Mouse (Mus musculus): ENCODE results near the gene Ttc29. TPM values are rescaled to one million over a fixed set of nuclear protein-coding genes. Genes with fewer than 3 reads are reported as not detected.

Ttc29 gene
- total RNA-seq, 2 experiments from 2014 or later: not detected

DNA sequence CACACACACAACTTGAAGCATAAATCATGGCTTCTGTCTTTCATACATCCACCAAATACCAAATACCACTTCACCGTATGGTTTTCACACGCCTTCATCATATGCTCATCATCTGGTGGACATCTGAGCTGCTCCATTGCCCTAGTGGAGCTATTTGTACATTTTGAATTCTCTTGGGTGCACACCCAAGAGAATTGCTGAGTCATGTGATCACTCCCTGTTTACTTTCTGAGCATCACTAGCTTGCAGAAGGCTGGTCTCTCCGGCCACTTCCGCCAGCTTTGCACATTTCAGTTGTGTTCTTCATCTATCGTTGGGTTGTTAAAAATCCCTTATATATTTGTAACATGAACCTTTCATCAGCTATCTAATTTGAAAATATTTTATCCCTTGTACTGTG is 65.5 kb downstream of the Ttc29 start:
- no peak for DNase-seq (ENCODE audit: low spot score)

- DNase-seq (ENCODE audit: low spot score): no peak
These were observed 71.7 kb downstream of the Ttc29 start for GRCm38 (mm10) chr8:78284805-78285204.

GRCm38 (mm10) chr8:78285366-78285765 is 72.3 kb downstream of the Ttc29 start:
- DNase-seq (ENCODE audit: low spot score): no peak

- no peak for DNase-seq (ENCODE audit: low spot score)
These were observed 76.4 kb downstream of the Ttc29 start for GRCm38 (mm10) chr8:78289374-78289971.

DNA sequence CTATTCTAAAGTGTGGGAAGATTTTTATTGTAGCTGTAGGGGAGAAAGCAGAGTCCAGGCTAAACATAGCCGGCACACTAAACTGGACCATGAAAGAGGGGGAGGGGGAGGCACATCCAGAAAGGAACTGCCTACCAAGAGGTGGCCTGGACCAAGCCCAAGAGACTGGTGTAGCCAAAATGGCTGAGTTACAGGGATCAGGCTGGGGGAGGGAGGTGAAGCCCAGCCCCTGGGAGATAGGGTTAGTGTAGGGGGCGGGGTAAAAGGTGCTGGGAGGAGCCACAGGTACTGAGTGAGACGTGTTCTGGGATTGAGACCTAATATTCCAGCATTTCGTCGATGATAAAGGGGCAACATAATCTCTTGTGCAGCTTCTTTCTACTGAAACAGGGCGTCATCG is 77.2 kb downstream of the Ttc29 start:
- DNase-seq (ENCODE audit: low spot score): peak; percentile 16

DNA sequence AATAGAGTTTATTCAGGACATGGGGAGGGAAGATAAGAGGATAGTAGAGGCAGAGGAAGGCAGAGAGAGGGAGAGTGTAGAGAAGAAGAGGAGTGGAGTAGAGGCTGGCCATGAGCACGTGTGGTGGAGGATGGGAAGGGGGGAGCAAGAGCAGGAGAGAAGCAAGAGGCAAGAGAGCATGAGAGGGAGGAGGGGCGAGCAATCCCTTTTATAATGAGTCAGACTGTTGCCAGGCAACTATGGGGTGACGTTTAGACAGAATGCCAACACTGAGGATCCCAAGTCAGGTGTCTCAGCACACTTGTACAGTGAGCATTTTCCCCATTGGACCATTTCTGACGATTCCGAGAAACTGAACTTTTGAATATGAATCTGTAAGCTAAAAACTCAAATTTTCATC is 82.4 kb downstream of the Ttc29 start:
- DNase-seq (ENCODE audit: low spot score): no peak

DNA sequence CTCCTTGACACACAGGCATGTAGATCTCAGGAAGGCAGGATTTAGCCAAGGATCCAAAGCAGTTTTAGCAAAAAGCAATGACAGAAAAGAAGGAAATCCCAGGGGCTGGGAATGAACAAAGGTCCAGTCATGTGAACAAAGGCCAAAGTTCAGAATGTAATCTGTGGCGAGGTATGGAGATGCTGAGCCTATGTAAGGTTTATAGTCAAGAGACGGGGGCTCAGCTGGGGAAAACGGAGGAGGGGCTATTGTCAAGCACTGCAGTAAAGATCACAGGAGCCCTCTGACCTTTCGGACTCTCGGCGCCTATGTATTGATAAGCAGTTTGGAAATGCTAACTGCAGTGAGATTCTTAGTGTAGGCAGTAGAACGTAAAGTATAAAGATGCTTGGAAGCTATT is 90.5 kb downstream of the Ttc29 start:
- DNase-seq (ENCODE audit: low spot score): no peak

- DNase-seq (ENCODE audit: low spot score): no peak
These were observed 93.5 kb downstream of the Ttc29 start for GRCm38 (mm10) chr8:78306604-78307003.

DNA sequence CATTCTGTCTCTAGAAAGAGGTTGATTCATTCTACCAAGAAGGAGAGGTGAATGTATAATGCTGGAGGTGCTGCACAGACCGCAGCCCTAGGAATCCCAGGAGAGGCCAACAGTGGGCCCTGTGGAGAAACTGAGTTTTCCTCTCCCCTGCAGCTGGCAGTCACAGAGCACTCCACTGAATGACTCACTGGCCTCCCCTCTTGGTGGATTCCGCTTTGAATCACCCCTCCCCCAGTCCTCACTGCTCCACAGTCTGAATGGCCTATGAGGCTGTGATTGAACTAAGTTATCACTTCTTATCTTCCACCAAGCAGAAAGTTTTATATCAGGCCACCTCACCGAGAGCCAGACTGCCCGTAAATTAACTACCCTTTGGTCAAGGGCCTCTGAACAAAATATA is 94.0 kb downstream of the Ttc29 start:
- DNase-seq (ENCODE audit: low spot score): no peak

- no peak for DNase-seq (ENCODE audit: low spot score)
These were observed 96.4 kb downstream of the Ttc29 start for GRCm38 (mm10) chr8:78309539-78309938.

DNA sequence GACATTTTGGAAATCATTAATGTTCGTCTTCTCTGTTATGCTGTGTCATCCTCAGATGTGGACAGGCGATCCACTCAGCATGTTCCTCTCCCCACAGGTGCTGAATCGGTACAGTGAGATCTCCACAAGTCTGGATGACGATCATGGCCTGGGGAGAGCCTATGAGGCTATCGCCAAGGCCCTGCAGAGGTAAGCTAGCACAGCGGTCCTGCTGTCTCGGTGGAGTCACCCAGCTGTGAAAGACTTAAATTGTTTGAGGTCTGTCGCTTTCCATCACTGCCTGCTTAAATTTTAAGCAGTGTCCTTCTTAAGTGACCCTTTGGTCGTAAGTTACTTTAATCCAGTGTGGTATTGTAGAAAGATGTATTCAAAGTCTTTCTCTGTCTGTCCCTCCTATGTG is 102.5 kb downstream of the Ttc29 start:
- no peak for DNase-seq (ENCODE audit: low spot score)

DNA sequence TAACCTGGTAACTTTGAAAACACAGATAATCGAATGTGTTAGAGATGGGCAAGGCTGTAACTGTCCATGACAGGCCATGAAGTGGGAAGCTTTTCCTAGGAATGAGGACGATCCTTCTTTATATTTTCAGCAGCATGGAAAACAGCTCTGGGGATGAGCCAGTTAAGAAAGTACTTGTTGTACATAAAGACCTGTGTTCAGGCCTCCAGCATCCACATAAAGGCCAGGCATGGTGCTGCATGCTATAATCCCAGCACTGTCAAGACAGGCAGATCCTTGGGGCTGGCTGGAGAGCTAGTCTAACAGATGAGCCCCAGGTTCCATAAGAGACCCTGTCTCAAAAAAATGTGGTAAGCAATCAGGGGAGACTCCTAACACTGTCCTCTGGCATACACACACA is 104.6 kb downstream of the Ttc29 start:
- no peak for DNase-seq (ENCODE audit: low spot score)

GRCm38 (mm10) chr8:78323391-78323790 is 110.3 kb downstream of the Ttc29 start:
- no peak for DNase-seq (ENCODE audit: low spot score)

GRCm38 (mm10) chr8:78340689-78341529 is 127.8 kb downstream of the Ttc29 start:
- no peak for DNase-seq (ENCODE audit: low spot score)

DNA sequence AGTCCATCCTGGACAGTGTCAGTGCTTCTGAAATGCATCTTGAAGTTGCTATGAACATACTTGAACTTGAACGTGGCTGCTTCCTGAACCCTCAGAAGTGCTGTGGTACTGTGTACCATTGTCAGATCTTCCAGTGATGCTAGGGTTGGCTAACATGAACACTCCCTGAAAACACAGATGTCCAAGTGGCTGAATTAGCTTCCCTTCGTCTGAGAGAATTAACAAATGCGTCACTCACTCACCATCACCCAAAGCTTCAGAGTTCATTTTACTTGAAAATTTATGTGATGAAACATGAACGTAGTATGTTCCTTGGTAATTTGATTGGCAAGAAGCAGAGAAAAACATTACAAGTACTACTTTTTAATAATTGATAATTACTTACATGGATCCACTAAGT is 129.1 kb downstream of the Ttc29 start:
- no peak for DNase-seq (ENCODE audit: low spot score)

DNA sequence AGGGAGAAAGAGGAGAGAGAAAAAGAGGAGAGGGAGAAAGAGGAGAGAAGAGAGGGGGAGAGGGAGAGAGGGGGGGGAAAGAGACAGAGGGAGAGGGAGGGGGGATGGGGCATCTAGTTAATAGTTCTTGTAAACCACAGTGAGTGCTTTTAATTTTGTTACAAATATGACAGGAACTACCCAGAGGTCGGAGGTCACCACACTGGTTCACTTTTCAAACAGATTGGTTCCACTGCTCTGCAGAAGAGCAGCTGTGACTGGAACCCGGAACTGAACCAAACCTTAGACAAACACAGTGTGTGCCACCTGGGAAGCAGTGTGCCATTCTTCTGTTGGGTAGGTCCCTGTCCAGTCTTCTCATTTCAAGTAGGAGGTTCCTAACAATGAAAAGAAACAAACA is 130.9 kb downstream of the Ttc29 start:
- no peak for DNase-seq (ENCODE audit: low spot score)

DNA sequence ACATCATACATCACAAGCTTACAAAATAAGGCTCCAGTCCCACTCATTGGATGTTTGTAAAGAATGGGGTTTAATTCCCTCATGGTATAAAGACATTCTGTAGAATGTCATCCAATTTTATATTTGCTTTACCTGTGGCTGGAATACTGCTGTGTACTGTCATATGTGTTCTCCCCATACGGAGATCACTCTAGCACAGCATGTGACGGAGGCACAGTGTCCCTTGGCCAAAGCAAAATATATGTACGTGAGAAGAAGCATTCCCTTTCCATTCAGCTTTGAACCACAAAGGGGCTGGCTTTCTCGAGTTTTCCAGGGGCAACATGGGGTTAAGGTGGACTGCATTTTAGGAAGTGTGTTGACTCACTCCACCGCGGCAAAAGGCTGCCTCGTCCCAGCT is 132.6 kb downstream of the Ttc29 start:
- DNase-seq (ENCODE audit: low spot score): no peak

DNA sequence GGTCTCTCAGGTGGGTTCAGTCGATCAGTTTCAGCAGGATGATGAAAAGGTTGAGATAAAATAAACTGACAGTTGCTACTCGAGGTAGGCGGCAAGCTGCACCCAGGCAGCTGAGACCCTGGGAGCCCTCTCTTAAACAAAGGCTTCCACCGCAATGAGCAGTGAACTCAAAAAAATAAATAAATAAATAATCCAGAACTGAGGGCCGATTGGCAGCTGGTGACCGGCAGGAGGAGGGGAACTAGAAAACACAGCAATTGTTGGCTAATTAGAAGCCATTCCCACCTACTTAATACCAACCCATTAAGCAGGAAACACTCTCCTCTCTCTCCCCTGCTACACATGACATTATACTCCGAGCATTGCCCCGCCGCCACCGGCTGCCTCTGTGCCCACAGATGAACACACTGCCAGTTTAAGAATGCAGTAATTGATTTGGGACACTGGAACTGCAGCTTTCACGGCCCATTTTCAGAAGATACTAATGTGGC is 133.1 kb downstream of the Ttc29 start:
- no peak for DNase-seq (ENCODE audit: low spot score)

GRCm38 (mm10) chr8:78353902-78354301 is 140.8 kb downstream of the Ttc29 start:
- no peak for DNase-seq (ENCODE audit: low spot score)

- DNase-seq (ENCODE audit: low spot score): no peak
These were observed 141.7 kb downstream of the Ttc29 start for GRCm38 (mm10) chr8:78354801-78355200.

DNA sequence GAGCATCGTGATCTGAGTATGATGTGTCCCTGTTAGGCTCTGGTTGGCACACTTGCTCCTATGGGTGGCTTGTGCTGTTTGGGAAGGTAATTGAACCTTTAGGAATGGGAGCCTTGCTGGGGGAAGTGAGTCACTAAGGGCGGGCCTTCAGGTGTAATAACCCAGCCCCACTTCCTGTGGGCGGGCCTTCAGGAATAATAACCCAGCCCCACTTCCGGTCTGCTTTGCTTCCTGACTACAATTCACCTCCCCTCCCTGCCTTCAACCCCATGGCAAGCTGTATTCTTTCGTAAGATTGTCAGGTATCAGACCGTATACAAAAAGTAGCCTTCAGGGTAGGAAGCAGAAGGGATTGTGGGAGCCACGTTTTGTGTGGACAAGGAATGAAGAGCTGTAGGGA is 177.7 kb downstream of the Ttc29 start:
- DNase-seq (ENCODE audit: low spot score): no peak

DNA sequence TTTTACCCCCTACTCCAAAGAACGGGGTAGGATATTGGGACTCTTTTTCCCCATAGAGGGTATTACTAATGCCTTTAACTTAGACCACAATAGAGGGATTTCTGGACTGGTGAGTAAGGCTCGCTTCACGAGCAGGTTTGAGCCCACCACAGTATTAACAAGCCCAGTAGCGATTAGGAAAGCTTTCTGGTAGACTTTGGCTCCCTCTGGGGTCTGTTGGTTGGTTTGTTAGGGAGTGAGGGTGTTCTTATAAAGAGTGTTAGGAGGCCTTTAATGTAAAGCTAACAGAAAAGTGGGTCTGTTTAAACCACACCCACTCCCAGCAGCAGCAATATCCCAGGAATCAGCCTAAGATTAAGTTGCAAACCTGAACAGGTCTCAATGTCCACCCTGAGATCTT is 206.2 kb downstream of the Ttc29 start:
- no peak for DNase-seq (ENCODE audit: low spot score)

DNA sequence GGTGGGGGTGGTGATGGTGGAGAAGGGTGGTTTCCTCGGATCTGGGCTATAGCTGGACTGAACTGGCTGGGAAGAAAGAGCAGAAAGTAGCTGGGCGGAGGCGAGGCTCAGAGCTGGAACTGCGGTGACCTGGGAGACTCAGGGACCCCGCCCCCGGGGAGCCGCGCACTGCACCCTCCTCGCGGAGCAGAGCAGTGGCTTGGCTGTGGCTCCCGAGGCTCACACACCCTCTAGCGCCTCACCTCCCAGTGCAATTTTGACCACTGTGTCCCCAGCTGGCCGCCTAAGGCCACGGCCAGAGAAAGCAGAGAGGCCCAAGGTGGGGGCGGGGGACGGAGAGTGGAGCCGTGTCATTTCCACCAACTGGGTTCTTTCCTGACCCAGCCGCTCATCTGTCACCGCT is 207.0 kb downstream of the Ttc29 start:
- DNase-seq (ENCODE audit: low spot score): no peak
